Mouse (Mus musculus): ENCODE results near the gene Tecr. TPM values are rescaled to one million over a fixed set of nuclear protein-coding genes. Genes with fewer than 3 reads are reported as not detected.

Gene Tecr
- polyA plus RNA-seq, 1 experiment: 309 TPM

DNA sequence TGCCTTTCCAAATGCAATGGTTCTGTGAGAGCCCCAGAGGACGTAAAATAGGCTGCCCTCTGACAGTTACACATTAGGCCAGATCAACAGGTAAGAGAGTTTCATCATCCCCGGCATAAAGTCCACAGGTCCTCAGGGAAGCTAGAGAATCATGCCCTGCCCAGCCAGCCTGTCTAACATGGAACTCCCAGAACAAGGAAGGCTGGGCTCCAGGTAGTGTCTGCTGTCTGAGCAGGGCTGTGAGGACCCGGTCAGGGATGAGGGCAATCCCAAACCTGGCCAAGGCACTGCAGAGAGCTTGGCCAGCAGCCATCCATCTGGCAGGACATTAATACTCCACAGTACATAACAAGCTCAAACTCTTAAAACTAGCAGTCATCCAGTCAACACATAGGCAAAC is 22.4 kb downstream of the Tecr start:
- 95% methylated on average over 3 of the region's 3 CpGs for WGBS

GRCm38 (mm10) chr8:83584771-83585170 is 23.0 kb downstream of the Tecr start:
- Histone ChIP-seq H3K4me3 (ENCODE audit: extremely low read depth, insufficient read depth, insufficient read length) (no peak overlapping the region), H3K27me3 (ENCODE audit: control insufficient read depth, insufficient read depth, low read length) (no peaks in the 10 kb centered on the region), H3K4me1 (ENCODE audit: control insufficient read depth, insufficient read depth, insufficient read length) (no peaks in the 10 kb centered on the region), H3K36me3 (ENCODE audit: control insufficient read depth, insufficient read depth, low read length) (no peaks in the 10 kb centered on the region), H3K27ac (ENCODE audit: insufficient read depth, low read length) (no peak overlapping the region)
- DNase-seq (ENCODE audit: low read depth in 1 of 2, low spot score in 2 of 2): no peak
- TF ChIP-seq POLR2A (IDR thresholded peaks at IDR 0.05; ENCODE audit: low read depth, low read length): no peak
- no peak for TF ChIP-seq CTCF (IDR thresholded peaks at IDR 0.05; ENCODE audit: extremely low read depth, insufficient read depth, insufficient read length, insufficient replicate concordance)
- 89% methylated on average over 1 of the region's 1 CpGs for WGBS

More for the DNA sequence above, 22.4 kb downstream of the Tecr start:
- no peaks in the 10 kb centered on the region for H3K27me3 ChIP-seq (ENCODE audit: control insufficient read depth, insufficient read depth, low read length)
- no peak overlapping the region for H3K27ac ChIP-seq (ENCODE audit: insufficient read depth, low read length)
- H3K4me3 ChIP-seq (ENCODE audit: extremely low read depth, insufficient read depth, insufficient read length): no peak overlapping the region
- H3K36me3 ChIP-seq (ENCODE audit: control insufficient read depth, insufficient read depth, low read length): no peaks in the 10 kb centered on the region
- TF ChIP-seq CTCF (IDR thresholded peaks at IDR 0.05; ENCODE audit: extremely low read depth, insufficient read depth, insufficient read length, insufficient replicate concordance): no peak
- TF ChIP-seq POLR2A (IDR thresholded peaks at IDR 0.05; ENCODE audit: low read depth, low read length): no peak
- no peak for DNase-seq (ENCODE audit: low read depth in 1 of 2, low spot score in 2 of 2)
- H3K4me1 ChIP-seq (ENCODE audit: control insufficient read depth, insufficient read depth, insufficient read length): no peaks in the 10 kb centered on the region

DNA sequence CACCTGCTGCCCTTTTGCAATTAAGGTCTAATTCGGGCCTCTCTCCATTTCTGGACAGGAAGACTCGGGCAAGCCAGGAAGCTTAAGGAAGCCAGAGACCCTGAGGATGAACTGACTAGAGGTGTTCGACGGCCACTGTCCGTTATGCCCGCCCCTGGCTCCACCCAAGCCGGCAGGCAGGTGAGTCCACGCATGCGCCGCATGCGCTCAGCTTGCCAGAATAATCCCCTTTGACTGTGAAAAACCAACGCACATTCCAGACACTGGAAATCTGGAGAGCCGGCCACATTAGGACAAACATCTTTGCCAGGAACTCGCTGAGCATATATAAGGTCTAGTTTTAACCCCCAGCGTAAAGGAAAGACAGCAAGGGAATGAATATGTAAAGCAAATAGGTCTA is 24.5 kb downstream of the Tecr start:
- H3K4me1 ChIP-seq (ENCODE audit: control insufficient read depth, insufficient read depth, insufficient read length): no peaks in the 10 kb centered on the region
- no peak overlapping the region for H3K4me3 ChIP-seq (ENCODE audit: extremely low read depth, insufficient read depth, insufficient read length)
- no peak for TF ChIP-seq CTCF (IDR thresholded peaks at IDR 0.05; ENCODE audit: extremely low read depth, insufficient read depth, insufficient read length, insufficient replicate concordance)
- TF ChIP-seq POLR2A (IDR thresholded peaks at IDR 0.05; ENCODE audit: low read depth, low read length): no peak
- no peak overlapping the region for H3K27ac ChIP-seq (ENCODE audit: insufficient read depth, low read length)
- no peak for DNase-seq (ENCODE audit: low read depth in 1 of 2, low spot score in 2 of 2)
- WGBS: 95% methylated on average over 15 of the region's 15 CpGs
- H3K36me3 ChIP-seq (ENCODE audit: control insufficient read depth, insufficient read depth, low read length): no peaks in the 10 kb centered on the region
- H3K27me3 ChIP-seq (ENCODE audit: control insufficient read depth, insufficient read depth, low read length): no peaks in the 10 kb centered on the region

DNA sequence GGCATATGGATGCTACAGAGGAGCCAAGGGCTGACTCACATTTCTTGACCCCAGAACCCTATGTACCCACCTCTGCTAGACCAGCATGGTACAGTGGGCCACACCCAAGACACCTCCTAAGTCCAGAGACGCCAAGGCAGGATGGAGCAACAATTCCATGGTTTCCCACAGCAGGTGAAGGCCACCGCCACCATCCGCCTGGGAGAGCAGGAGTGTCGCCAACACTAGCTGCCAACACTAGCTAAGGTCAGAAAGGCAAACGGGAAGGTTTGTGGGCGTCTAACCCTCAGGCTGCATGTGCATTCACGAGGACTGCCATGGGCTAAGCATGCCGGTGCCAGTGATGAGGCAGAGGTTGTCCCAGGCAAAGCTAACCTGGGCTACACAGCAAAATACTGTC is 25.5 kb downstream of the Tecr start:
- H3K36me3 ChIP-seq (ENCODE audit: control insufficient read depth, insufficient read depth, low read length): no peaks in the 10 kb centered on the region
- TF ChIP-seq CTCF (IDR thresholded peaks at IDR 0.05; ENCODE audit: extremely low read depth, insufficient read depth, insufficient read length, insufficient replicate concordance): no peak
- no peak for TF ChIP-seq POLR2A (IDR thresholded peaks at IDR 0.05; ENCODE audit: low read depth, low read length)
- no peaks in the 10 kb centered on the region for H3K4me1 ChIP-seq (ENCODE audit: control insufficient read depth, insufficient read depth, insufficient read length)
- H3K27ac ChIP-seq (ENCODE audit: insufficient read depth, low read length): no peak overlapping the region
- no peaks in the 10 kb centered on the region for H3K27me3 ChIP-seq (ENCODE audit: control insufficient read depth, insufficient read depth, low read length)
- WGBS: 93% methylated on average over 8 of the region's 8 CpGs
- H3K4me3 ChIP-seq (ENCODE audit: extremely low read depth, insufficient read depth, insufficient read length): no peak overlapping the region
- DNase-seq (ENCODE audit: low read depth in 1 of 2, low spot score in 2 of 2): no peak

DNA sequence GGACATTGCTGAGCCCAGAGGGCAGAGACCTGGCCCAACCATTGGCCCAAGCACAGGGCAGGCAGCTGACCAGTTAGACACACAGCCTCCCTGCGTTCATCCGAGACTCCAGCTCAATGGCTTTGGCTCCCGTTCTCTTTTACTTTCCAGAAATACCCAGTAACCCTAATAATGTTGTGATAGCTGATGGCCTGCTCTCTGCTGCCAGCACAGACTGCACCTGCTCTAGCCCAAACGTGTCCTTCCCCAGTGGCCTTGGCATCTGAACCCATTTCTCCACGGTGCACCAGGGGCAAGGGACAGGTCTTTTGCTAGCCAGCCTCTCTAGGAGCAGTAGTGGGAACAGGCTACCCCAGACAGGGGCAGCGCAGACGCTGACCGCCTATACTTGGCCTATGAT is 26.9 kb downstream of the Tecr start:
- Histone ChIP-seq H3K4me3 (ENCODE audit: extremely low read depth, insufficient read depth, insufficient read length) (no peak overlapping the region), H3K27me3 (ENCODE audit: control insufficient read depth, insufficient read depth, low read length) (no peaks in the 10 kb centered on the region), H3K4me1 (ENCODE audit: control insufficient read depth, insufficient read depth, insufficient read length) (no peaks in the 10 kb centered on the region), H3K36me3 (ENCODE audit: control insufficient read depth, insufficient read depth, low read length) (no peaks in the 10 kb centered on the region), H3K27ac (ENCODE audit: insufficient read depth, low read length) (no peak overlapping the region)
- DNase-seq (ENCODE audit: low read depth in 1 of 2, low spot score in 2 of 2): no peak
- 97% methylated on average over 8 of the region's 8 CpGs for WGBS
- TF ChIP-seq CTCF (IDR thresholded peaks at IDR 0.05; ENCODE audit: extremely low read depth, insufficient read depth, insufficient read length, insufficient replicate concordance) (no peak), POLR2A (IDR thresholded peaks at IDR 0.05; ENCODE audit: low read depth, low read length) (no peak)

DNA sequence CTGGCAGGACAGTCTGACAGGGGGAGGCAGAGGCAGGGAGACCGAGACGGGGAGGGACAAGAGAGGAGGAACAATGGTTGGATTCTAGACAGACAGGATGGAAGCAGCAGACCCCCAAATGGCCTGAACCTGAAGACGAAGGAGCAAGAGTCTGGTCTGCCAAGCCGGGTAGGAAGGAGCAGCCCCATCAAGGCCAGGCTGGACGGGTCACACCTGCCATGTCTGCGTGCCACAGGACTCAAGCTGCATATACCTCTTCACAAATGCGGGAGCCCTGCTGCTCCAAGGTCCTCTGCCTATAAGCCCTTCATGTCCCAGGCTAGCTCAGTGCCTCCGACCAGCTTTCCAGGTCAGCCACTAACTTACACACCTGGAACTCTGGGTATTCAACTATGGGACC is 28.1 kb downstream of the Tecr start:
- TF ChIP-seq CTCF (IDR thresholded peaks at IDR 0.05; ENCODE audit: extremely low read depth, insufficient read depth, insufficient read length, insufficient replicate concordance): no peak
- no peak for TF ChIP-seq POLR2A (IDR thresholded peaks at IDR 0.05; ENCODE audit: low read depth, low read length)
- no peaks in the 10 kb centered on the region for H3K27me3 ChIP-seq (ENCODE audit: control insufficient read depth, insufficient read depth, low read length)
- H3K36me3 ChIP-seq (ENCODE audit: control insufficient read depth, insufficient read depth, low read length): no peaks in the 10 kb centered on the region
- H3K4me1 ChIP-seq (ENCODE audit: control insufficient read depth, insufficient read depth, insufficient read length): no peaks in the 10 kb centered on the region
- no peak overlapping the region for H3K27ac ChIP-seq (ENCODE audit: insufficient read depth, low read length)
- WGBS: 95% methylated on average over 8 of the region's 8 CpGs
- DNase-seq (ENCODE audit: low read depth in 1 of 2, low spot score in 2 of 2): no peak
- H3K4me3 ChIP-seq (ENCODE audit: extremely low read depth, insufficient read depth, insufficient read length): no peak overlapping the region

DNA sequence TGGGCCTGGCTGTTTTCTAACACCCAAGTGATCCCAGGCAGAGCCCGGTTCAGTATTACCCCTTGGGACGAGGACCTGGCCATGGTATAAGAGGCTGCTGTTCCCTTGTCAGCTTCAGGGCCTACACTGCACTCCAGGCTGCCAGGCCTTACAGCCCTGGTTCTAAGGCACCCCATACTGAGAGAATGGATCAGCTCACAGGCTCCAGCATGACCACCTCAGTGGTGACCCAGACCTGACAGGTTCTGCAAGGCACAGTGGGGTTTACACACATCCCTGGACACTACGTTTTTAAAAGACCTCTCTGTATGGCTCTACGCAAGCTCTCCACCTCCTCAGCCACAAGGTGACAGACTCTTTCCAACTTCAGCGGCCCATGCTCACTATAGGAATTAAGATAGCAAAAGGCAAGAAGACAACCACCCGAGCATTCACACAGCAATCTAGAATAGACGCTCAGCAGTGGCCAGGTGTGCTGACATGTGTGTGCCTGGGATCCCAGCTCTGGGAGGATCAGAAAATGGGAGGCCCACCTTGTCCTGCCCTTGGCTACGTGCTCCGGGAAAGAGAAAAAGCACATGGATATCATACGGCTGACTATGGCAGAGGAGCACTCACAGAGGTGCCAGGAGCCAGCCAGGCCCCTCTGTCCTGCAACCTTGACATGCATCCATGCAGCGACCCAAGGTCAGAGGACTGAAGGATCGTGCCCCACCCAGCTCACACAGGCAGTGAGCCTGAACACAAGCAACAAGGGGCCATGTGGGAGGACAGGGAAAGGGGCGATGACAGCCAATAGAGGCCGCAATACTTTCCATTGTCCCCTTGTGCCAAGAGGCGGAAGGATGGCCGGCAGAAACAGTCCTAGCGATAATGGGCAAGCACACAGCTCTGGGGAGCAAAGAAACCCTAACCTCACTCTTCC is 29.4 kb downstream of the Tecr start:
- Histone ChIP-seq H3K27ac (ENCODE audit: insufficient read depth, low read length) (no peak overlapping the region), H3K27me3 (ENCODE audit: control insufficient read depth, insufficient read depth, low read length) (no peaks in the 10 kb centered on the region), H3K4me3 (ENCODE audit: extremely low read depth, insufficient read depth, insufficient read length) (no peak overlapping the region), H3K36me3 (ENCODE audit: control insufficient read depth, insufficient read depth, low read length) (no peaks in the 10 kb centered on the region), H3K4me1 (ENCODE audit: control insufficient read depth, insufficient read depth, insufficient read length) (peaks cover 5% of the 10 kb centered on the region; the same call in 1 of the 2 replicates)
- WGBS: 92% methylated on average over 17 of the region's 17 CpGs
- no peak for DNase-seq (ENCODE audit: low read depth in 1 of 2, low spot score in 2 of 2)
- TF ChIP-seq CTCF (IDR thresholded peaks at IDR 0.05; ENCODE audit: extremely low read depth, insufficient read depth, insufficient read length, insufficient replicate concordance): no peak
- TF ChIP-seq POLR2A (IDR thresholded peaks at IDR 0.05; ENCODE audit: low read depth, low read length): no peak

All from spleen, adult 2 months (tissue).